Mouse (Mus musculus) heart, embryonic 14.5 days (tissue): ENCODE data around the gene Gxylt1. TPM values are rescaled to one million over a fixed set of nuclear protein-coding genes. Genes with fewer than 3 reads are reported as not detected.
A peak's percentile ranks its signal among the peaks of the same experiment; 100 is the strongest.

Source experiments
- ATAC-seq: fragments of 200-750 bp; cut with Nextera tagmentation; 2 replicates; pipeline ENCODE4 v1.8.0; 2017; ENCODE audit warnings: low read depth, moderate TSS enrichment; ENCODE audit not compliant: insufficient number of reproducible peaks, insufficient read depth, low FRiP score
- H3K27ac ChIP-seq, 2 experiments: fragments of 200-500 bp in 1 of 2; fragments of 300-500 bp in 1 of 2; sonication (generic) in 1 of 2; replicated peaks in 1 of 2; 2 replicates each; pipeline ENCODE4 v1.5.1; 2012 to 2014; ENCODE audit warnings: low read depth in 2 of 2, low read length in 2 of 2, control low read depth in 1 of 2, mild to moderate bottlenecking in 1 of 2, mixed read lengths in 1 of 2; ENCODE audit not compliant: control insufficient read depth in 1 of 2, insufficient read depth in 1 of 2
- H3K27me3 ChIP-seq: fragments of 300-500 bp; sonication (generic); 2 replicates; pipeline ENCODE4 v1.6.1; 2014; ENCODE audit warnings: mild to moderate bottlenecking, low read length, control low read depth; ENCODE audit not compliant: control insufficient read depth, insufficient read depth
- H3K36me3 ChIP-seq: fragments of 300-500 bp; sonication (generic); 2 replicates; pipeline ENCODE4 v1.6.1; 2014; ENCODE audit warnings: mild to moderate bottlenecking, control low read depth, low read length, mixed read lengths; ENCODE audit not compliant: control insufficient read depth, insufficient read depth
- H3K4me1 ChIP-seq, 2 experiments: fragments of 200-500 bp in 1 of 2; fragments of 300-500 bp in 1 of 2; sonication (generic) in 1 of 2; 2 replicates each; pipeline ENCODE4 v1.6.1; 2012 to 2014; ENCODE audit warnings: low read length in 2 of 2, control low read depth in 1 of 2, mixed read lengths in 1 of 2; ENCODE audit not compliant: control insufficient read depth in 2 of 2, insufficient read depth in 2 of 2
- H3K4me2 ChIP-seq: fragments of 300-500 bp; sonication (generic); 2 replicates; pipeline ENCODE4 v1.6.1; 2014; ENCODE audit warnings: mild to moderate bottlenecking, low read length
- H3K4me3 ChIP-seq, 2 experiments: fragments of 200-500 bp in 1 of 2; fragments of 300-500 bp in 1 of 2; sonication (generic) in 1 of 2; 2 replicates each; pipeline ENCODE4 v1.5.1; 2012 to 2014; ENCODE audit warnings: low read length in 2 of 2, mild to moderate bottlenecking in 2 of 2, control low read depth in 1 of 2, low read depth in 1 of 2, moderate library complexity in 1 of 2; ENCODE audit not compliant: control insufficient read depth in 1 of 2, insufficient read depth in 1 of 2
- H3K9ac ChIP-seq: fragments of 300-500 bp; sonication (generic); 2 replicates; pipeline ENCODE4 v1.6.1; 2014; ENCODE audit warnings: mild to moderate bottlenecking, low read length
- H3K9me3 ChIP-seq: fragments of 300-500 bp; sonication (generic); 2 replicates; pipeline ENCODE4 v1.6.1; 2016; ENCODE audit warnings: low read length, control low read depth; ENCODE audit not compliant: control insufficient read depth
- WGBS: fragments of 180-500 bp; shearing (Covaris S2); extraction: QIAGEN DNeasy Blood & Tissue Kit; methylation state at CpG from one replicate; pipeline ENCODE4 v1.1.7; 2014; 5-methylcytosine and 5-hydroxymethylcytosine counted together
- polyA plus RNA-seq: library from polyadenylated mRNA; unstranded; fragments of >200 nt; fragmentation: Nextera tagmentation; extraction: Ambion mirVana; gene quantifications from 2 replicates; pipeline ENCODE4 v1.2.1, GENCODE M21; 2014

Gxylt1 gene
- polyA plus RNA-seq, 1 experiment from 2014 or later: 8.7 TPM

DNA sequence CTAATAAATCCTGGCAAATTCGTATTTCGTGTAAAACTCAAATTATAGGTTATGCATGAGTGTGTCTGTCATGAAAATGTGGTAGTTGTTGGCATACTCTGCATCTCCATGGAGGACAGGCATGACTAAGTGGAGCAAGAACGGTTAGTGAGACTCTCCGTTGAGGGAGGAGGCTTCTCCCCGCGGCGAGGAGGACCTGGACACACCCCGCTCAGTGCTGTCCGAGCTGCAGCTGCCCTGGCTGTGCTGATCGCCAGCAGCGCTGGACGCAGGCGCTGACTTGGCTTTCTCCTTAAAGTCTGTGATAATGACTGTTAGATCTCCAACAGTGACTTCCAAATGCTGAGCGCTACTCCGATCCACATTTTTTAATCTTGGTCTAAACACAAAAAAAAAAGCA is 10.3 kb upstream of the Gxylt1 start:
- Histone ChIP-seq H3K27ac (no peak overlapping the region), H3K36me3 (peaks cover 43% of the 10 kb centered on the region), H3K4me3 (no peak overlapping the region), H3K9me3 (no peaks in the 10 kb centered on the region), H3K9ac (no peak overlapping the region), H3K4me2 (no peak overlapping the region), H3K27me3 (no peaks in the 10 kb centered on the region), H3K4me1 (0 out of 4 replicates have a peak, but pooled peaks cover 0 to 4% of the 10 kb centered on the region in 2 experiments)
- 80% methylated on average over 15 of the region's 15 CpGs for WGBS
- no peak for ATAC-seq

- Histone ChIP-seq H3K4me2 (no peak overlapping the region), H3K27me3 (no peaks in the 10 kb centered on the region), H3K9me3 (no peaks in the 10 kb centered on the region), H3K4me3 (no peak overlapping the region), H3K27ac (no peak overlapping the region), H3K9ac (no peak overlapping the region), H3K36me3 (peaks cover 43% of the 10 kb centered on the region), H3K4me1 (0 out of 4 replicates have a peak, but pooled peaks cover 0 to 4% of the 10 kb centered on the region in 2 experiments)
- ATAC-seq: no peak
- WGBS: 72% methylated on average over 6 of the region's 6 CpGs
These were observed 9.3 kb upstream of the Gxylt1 start for GRCm38 (mm10) chr15:93284326-93284725.

GRCm38 (mm10) chr15:93283349-93283748 is 8.4 kb upstream of the Gxylt1 start:
- H3K9ac ChIP-seq: no peak overlapping the region
- H3K27ac ChIP-seq: no peak overlapping the region
- no peak overlapping the region for H3K4me3 ChIP-seq
- ATAC-seq: no peak
- WGBS: 76% methylated on average over 11 of the region's 11 CpGs
- no peaks in the 10 kb centered on the region for H3K9me3 ChIP-seq
- H3K27me3 ChIP-seq: no peaks in the 10 kb centered on the region
- H3K36me3 ChIP-seq: peaks cover 43% of the 10 kb centered on the region
- 0 out of 4 replicates have a peak, but pooled peaks cover 0 to 4% of the 10 kb centered on the region in 2 experiments for H3K4me1 ChIP-seq
- H3K4me2 ChIP-seq: no peak overlapping the region

DNA sequence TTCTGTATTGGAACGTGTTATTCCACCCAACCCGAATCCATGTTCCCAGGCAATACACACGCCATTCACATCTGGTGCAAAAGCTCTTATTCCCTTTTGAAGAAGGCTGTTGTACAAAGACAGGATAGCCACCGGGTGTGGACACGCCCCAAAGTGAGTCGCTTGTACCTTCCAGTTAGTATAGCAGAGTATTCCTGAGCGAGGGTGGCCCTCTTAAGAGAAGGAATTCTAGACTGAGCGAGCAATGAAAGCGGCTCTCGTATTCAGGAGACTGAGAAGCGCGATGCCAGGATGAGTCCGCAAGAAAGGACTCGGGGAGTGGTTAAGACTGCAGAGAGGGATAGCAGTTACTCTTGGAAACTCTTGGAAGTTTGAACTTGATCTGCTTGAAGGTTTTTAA is 1.3 kb upstream of the Gxylt1 start:
- ATAC-seq: no peak
- H3K4me2 ChIP-seq: peak overlapping the region; percentile 84
- H3K9me3 ChIP-seq: no peaks in the 10 kb centered on the region
- H3K27me3 ChIP-seq: no peaks in the 10 kb centered on the region
- H3K27ac ChIP-seq: peak overlapping the region in 1 of 2 experiments; percentile 30; a peak in 2 of 4 replicates
- H3K4me1 ChIP-seq: peaks cover 6 to 28% of the 10 kb centered on the region in 2 experiments; a peak in 3 of 4 replicates
- peak overlapping the region; percentile 75 to 78 for H3K4me3 ChIP-seq
- peaks cover 10% of the 10 kb centered on the region for H3K36me3 ChIP-seq
- peak overlapping the region; percentile 68 for H3K9ac ChIP-seq
- WGBS: 3% methylated on average over 14 of the region's 14 CpGs

DNA sequence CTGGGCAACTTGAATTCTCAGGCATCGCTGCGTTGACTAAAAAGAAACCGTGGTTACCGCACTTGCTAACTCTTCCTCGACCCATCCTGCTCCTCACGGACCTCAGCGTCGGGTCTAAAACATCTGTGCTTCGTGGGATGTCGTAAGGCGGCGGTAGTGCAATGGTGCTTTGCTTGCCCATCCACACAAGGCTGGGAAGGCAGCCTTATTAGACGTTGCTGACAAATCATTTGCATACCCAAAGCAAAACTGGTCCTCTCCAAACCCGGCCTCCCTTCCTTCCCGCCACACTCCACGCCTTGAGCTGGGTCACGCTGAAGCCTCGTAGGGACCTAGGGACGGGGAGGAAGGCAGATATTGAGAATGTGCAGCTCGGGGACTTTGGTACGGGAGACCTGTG is 644 bp upstream of the Gxylt1 start:
- peaks cover 4% of the 10 kb centered on the region for H3K36me3 ChIP-seq
- peak overlapping the region; percentile 39 to 87 for H3K27ac ChIP-seq
- H3K27me3 ChIP-seq: no peaks in the 10 kb centered on the region
- peak; percentile 10 for ATAC-seq
- H3K4me1 ChIP-seq: peaks cover 6 to 28% of the 10 kb centered on the region in 2 experiments; a peak in 3 of 4 replicates
- H3K4me2 ChIP-seq: peak overlapping the region; percentile 84
- peak overlapping the region; percentile 68 for H3K9ac ChIP-seq
- WGBS: 0% methylated on average over 21 of the region's 21 CpGs
- H3K4me3 ChIP-seq: peak overlapping the region; percentile 75 to 78
- no peaks in the 10 kb centered on the region for H3K9me3 ChIP-seq

- WGBS: 41% methylated on average over 19 of the region's 19 CpGs
- no peaks in the 10 kb centered on the region for H3K27me3 ChIP-seq
- peak overlapping the region; percentile 84 for H3K4me2 ChIP-seq
- no peak for ATAC-seq
- H3K4me3 ChIP-seq: peak overlapping the region; percentile 75 to 96
- peak overlapping the region; percentile 81 for H3K9ac ChIP-seq
- H3K9me3 ChIP-seq: no peaks in the 10 kb centered on the region
- H3K36me3 ChIP-seq: no peaks in the 10 kb centered on the region
- peaks cover 6 to 28% of the 10 kb centered on the region in 2 experiments; a peak in 3 of 4 replicates for H3K4me1 ChIP-seq
- peak overlapping the region; percentile 83 to 86 for H3K27ac ChIP-seq
These were observed 946 bp downstream of the Gxylt1 start for GRCm38 (mm10) chr15:93273788-93274678.

GRCm38 (mm10) chr15:93272948-93273347 is 2.0 kb downstream of the Gxylt1 start:
- Histone ChIP-seq H3K27ac (no peak overlapping the region), H3K4me2 (peak overlapping the region; percentile 84), H3K9me3 (no peaks in the 10 kb centered on the region), H3K36me3 (no peaks in the 10 kb centered on the region), H3K9ac (no peak overlapping the region; the same call in 1 of the 2 replicates), H3K4me3 (no peak overlapping the region), H3K27me3 (no peaks in the 10 kb centered on the region), H3K4me1 (peaks cover 6 to 28% of the 10 kb centered on the region in 2 experiments; a peak in 3 of 4 replicates)
- ATAC-seq: no peak
- 65% methylated on average over 9 of the region's 9 CpGs for WGBS
